Mouse (Mus musculus) CH12.LX (cell line): ENCODE results near the gene Tbx1.

ENCODE experiments used
- CTCF ChIP-seq, 2 experiments: IDR thresholded peaks in 1 of 2; conservative IDR thresholded peaks in 1 of 2; 2 replicates each; pipeline ENCODE4 v1.5.1; 2011 to 2012; ENCODE audit warnings: low read depth in 2 of 2, low read length in 2 of 2, improper control_type of control experiment in 1 of 2, inconsistent platforms in 1 of 2, mild to moderate bottlenecking in 1 of 2, moderate library complexity in 1 of 2
- EP300 ChIP-seq: IDR thresholded peaks from 2 replicates; pipeline ENCODE4 v1.6.1; 2011; ENCODE audit warnings: low read length, improper control_type of control experiment
- MYC ChIP-seq: IDR thresholded peaks from 2 replicates; pipeline ENCODE4 v1.6.1; 2011; ENCODE audit warnings: low read depth, mild to moderate bottlenecking, improper control_type of control experiment, low read length
- PAX5 ChIP-seq: IDR thresholded peaks from 2 replicates; pipeline ENCODE4 v1.6.1; 2012; ENCODE audit warnings: low read length, inconsistent platforms, mixed read lengths
- POLR2A ChIP-seq: IDR thresholded peaks from 2 replicates; pipeline ENCODE4 v1.6.1; 2011; ENCODE audit warnings: low read depth, mild to moderate bottlenecking, improper control_type of control experiment, low read length
- TCF12 ChIP-seq: IDR thresholded peaks from 2 replicates; pipeline ENCODE4 v1.6.1; 2014; ENCODE audit warnings: low read depth, mild to moderate bottlenecking, inconsistent platforms, low read length, improper control_type of control experiment
- ZC3H11A ChIP-seq: IDR thresholded peaks from 2 replicates; pipeline ENCODE4 v1.6.1; 2012; ENCODE audit warnings: low read depth, mild to moderate bottlenecking, inconsistent platforms, low read length, improper control_type of control experiment
- ZMIZ1 ChIP-seq: IDR thresholded peaks from 2 replicates; pipeline ENCODE4 v1.6.1; 2012; ENCODE audit warnings: low read depth, mild to moderate bottlenecking, inconsistent platforms, low read length, improper control_type of control experiment

DNA sequence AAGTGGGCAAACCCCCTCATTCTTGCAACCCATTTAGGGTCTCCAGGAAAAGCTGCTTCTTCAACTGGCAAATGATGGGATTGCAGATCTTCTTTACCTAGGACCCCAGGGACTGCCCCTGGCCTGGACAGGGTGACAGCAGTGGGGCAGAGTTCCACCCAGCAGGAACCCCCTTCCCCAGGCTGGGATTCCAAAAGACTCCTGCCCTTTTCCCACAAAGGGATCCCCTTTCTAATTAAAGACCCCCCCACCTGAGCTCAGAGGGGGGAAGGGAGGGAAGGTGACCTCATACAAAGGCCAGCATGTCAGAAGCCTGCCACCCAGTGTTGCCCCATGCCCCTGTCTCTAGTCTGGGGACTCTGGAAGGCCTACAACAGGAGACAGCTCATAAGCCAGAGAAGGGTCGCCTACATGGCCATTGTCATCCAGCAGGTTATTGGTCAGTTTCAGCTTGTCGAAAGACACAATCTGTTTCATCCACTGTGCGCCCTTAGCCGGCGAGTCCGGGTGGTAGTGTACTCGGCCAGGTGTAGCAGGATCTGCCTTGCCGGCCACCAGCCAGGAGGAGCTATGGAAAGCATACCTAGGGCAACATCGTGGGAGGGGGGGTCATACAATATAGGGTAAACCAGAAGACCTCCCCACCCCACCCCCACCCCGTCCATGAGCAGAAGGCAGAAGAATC lies 6.7 kb downstream of the Tbx1 start:
- TF ChIP-seq ZC3H11A (no peak), POLR2A (no peak), CTCF (conservative IDR thresholded peaks at IDR 0.05 in 1 of 2, IDR thresholded peaks at IDR 0.05 in 1 of 2; ENCODE audit: low read depth in 2 of 2, low read length in 2 of 2) (no peak), PAX5 (no peak), TCF12 (no peak), ZMIZ1 (no peak), MYC (no peak), EP300 (no peak)
